Mouse (Mus musculus) stomach, embryonic 15.5 days (tissue): ENCODE measurements at regions not wholly inside any gene's neighbourhood (a gene's known extent, or its start where the extent isn't known, plus 50 kb on each side); places are given as distances from the start of the nearest gene placed in this dataset.

Experiments used
- ATAC-seq: fragments of 200-750 bp; cut with Nextera tagmentation; 2 replicates; pipeline ENCODE4 v1.8.0; 2017; ENCODE audit warnings: low read depth, moderate number of reproducible peaks, moderate TSS enrichment; ENCODE audit not compliant: insufficient read depth, low FRiP score
- H3K27ac ChIP-seq: fragments of 300-500 bp; sonication (generic); 2 replicates; pipeline ENCODE4 v1.5.1; 2015; ENCODE audit warnings: mild to moderate bottlenecking, inconsistent platforms
- H3K27me3 ChIP-seq: fragments of 300-500 bp; sonication (generic); replicated peaks from 2 replicates; pipeline ENCODE4 v1.6.1; 2015; ENCODE audit warnings: inconsistent platforms
- H3K36me3 ChIP-seq: fragments of 300-500 bp; sonication (generic); 2 replicates; pipeline ENCODE4 v1.6.1; 2015; ENCODE audit warnings: inconsistent platforms
- H3K4me1 ChIP-seq: fragments of 300-500 bp; sonication (generic); 2 replicates; pipeline ENCODE4 v1.6.1; 2015; ENCODE audit warnings: inconsistent platforms
- H3K4me2 ChIP-seq: fragments of 300-500 bp; sonication (generic); 2 replicates; pipeline ENCODE4 v1.6.1; 2015; ENCODE audit warnings: mild to moderate bottlenecking, inconsistent platforms
- H3K4me3 ChIP-seq: fragments of 300-500 bp; sonication (generic); replicated peaks from 2 replicates; pipeline ENCODE4 v1.5.1; 2015; ENCODE audit warnings: inconsistent platforms
- H3K9ac ChIP-seq: fragments of 300-500 bp; sonication (generic); 2 replicates; pipeline ENCODE4 v1.6.1; 2015; ENCODE audit warnings: inconsistent platforms
- H3K9me3 ChIP-seq: fragments of 300-500 bp; sonication (generic); 2 replicates; pipeline ENCODE4 v1.6.1; 2016; ENCODE audit warnings: inconsistent platforms
- WGBS: fragments of 180-500 bp; shearing (Covaris S2); methylation state at CpG from one replicate; pipeline ENCODE4 v1.1.7; 2015; 5-methylcytosine and 5-hydroxymethylcytosine counted together

GRCm38 (mm10) chr1:59403831-59404547 is 78.2 kb upstream of the Fzd7 start:
- Histone ChIP-seq H3K4me3 (no peak overlapping the region), H3K27ac (no peak overlapping the region), H3K4me1 (no peaks in the 10 kb centered on the region), H3K9ac (no peak overlapping the region), H3K36me3 (no peaks in the 10 kb centered on the region), H3K9me3 (no peaks in the 10 kb centered on the region), H3K4me2 (no peak overlapping the region), H3K27me3 (no peaks in the 10 kb centered on the region)
- ATAC-seq: no peak
- WGBS: 84% methylated on average over 9 of the region's 9 CpGs

DNA sequence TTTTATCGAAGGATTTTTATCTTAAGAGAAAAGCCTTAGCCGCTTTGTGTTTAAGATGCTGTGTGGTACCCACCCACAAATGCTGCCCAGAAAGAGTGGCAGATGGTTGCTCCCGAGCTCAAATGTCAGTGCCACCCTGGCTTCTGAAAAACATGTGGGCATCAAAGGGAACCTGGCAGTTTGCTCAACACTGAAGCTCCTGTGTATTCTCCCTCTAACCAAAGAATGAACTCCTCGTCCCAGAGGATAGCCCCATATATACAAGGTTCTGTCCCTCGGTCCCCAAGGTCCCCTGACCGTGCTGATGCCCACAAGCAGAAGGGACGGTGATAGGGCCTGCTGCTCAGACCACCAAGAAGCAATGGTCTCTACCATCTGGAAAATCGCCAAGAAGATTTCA is 76.9 kb upstream of the Fzd7 start:
- no peak overlapping the region for H3K4me2 ChIP-seq
- ATAC-seq: no peak
- H3K27ac ChIP-seq: no peak overlapping the region
- WGBS: 83% methylated on average over 8 of the region's 8 CpGs
- H3K4me3 ChIP-seq: no peak overlapping the region
- H3K9me3 ChIP-seq: no peaks in the 10 kb centered on the region
- H3K27me3 ChIP-seq: no peaks in the 10 kb centered on the region
- H3K4me1 ChIP-seq: no peaks in the 10 kb centered on the region
- no peaks in the 10 kb centered on the region for H3K36me3 ChIP-seq
- no peak overlapping the region for H3K9ac ChIP-seq

GRCm38 (mm10) chr1:59406741-59407306 is 75.4 kb upstream of the Fzd7 start:
- Histone ChIP-seq H3K36me3 (no peaks in the 10 kb centered on the region), H3K9ac (no peak overlapping the region), H3K4me1 (no peaks in the 10 kb centered on the region), H3K27me3 (no peaks in the 10 kb centered on the region), H3K27ac (no peak overlapping the region), H3K4me2 (no peak overlapping the region), H3K4me3 (no peak overlapping the region), H3K9me3 (no peaks in the 10 kb centered on the region)
- 52% methylated on average over 6 of the region's 6 CpGs for WGBS
- no peak for ATAC-seq

GRCm38 (mm10) chr1:59409585-59410160 is 72.6 kb upstream of the Fzd7 start:
- no peak for ATAC-seq
- no peaks in the 10 kb centered on the region for H3K36me3 ChIP-seq
- 25% methylated on average over 8 of the region's 8 CpGs for WGBS
- no peaks in the 10 kb centered on the region for H3K9me3 ChIP-seq
- no peak overlapping the region for H3K4me3 ChIP-seq
- no peaks in the 10 kb centered on the region for H3K27me3 ChIP-seq
- H3K4me2 ChIP-seq: no peak overlapping the region
- no peaks in the 10 kb centered on the region for H3K4me1 ChIP-seq
- H3K9ac ChIP-seq: no peak overlapping the region
- H3K27ac ChIP-seq: no peak overlapping the region

DNA sequence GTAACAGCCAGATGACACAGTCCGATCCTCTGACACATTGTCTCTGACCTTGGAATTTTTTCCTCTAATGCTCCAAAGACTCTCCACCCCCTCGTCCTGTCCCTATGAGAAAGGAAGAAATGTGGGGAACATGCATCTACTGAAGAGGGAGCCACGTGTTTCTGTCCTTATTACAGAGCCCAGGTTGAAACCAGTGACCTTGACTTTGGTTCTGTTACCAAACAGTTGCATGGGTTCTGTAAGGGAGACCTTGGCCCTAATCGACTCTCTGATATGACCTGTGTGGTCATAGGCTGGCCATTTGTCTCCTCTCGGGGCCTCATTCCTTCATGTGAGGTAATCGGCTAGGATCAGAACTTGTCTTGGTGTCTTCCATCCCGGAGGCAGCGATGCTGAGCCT is 69.0 kb upstream of the Fzd7 start:
- H3K36me3 ChIP-seq: no peaks in the 10 kb centered on the region
- 84% methylated on average over 8 of the region's 8 CpGs for WGBS
- no peaks in the 10 kb centered on the region for H3K4me1 ChIP-seq
- H3K27ac ChIP-seq: no peak overlapping the region
- no peak for ATAC-seq
- no peak overlapping the region for H3K4me2 ChIP-seq
- no peaks in the 10 kb centered on the region for H3K9me3 ChIP-seq
- no peaks in the 10 kb centered on the region for H3K27me3 ChIP-seq
- H3K9ac ChIP-seq: no peak overlapping the region
- H3K4me3 ChIP-seq: no peak overlapping the region

DNA sequence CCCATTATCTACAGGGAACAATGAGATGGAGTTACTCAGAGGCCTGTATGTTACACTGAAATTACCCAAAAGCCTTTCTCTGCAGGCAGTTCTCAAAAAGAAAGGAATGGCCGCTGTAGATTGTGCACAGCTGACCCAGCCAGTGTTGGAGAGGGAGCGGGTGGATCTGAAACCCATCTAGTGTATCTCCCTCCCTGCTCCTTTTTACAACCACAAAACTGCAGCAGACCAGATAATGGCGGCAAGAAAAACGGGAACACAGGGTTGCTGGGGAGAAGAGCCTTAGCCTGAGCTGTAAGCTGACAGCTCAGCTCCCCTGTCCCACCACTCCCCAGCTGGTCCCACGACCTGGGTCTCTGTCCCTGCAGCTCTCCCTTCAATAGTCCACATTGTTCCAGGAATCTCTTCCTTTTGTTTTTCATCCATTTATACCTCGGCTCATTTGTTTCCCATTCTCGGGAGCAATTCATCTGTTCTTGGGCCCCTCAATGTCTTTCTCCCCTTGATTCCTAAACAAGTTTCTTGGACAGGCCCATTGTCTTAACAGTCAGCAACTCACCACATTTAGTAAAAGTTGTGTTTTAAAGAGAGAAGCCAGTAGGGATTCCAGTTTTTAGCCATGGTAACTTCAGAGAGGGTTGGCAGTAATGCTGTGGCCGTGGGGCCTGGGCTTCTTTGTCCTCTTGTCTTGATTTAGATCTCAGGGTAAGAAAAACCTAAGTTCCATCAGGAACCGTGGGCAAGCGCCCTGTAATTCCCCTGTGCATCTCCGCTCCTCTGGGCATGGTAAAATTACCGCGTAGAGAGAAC is 67.6 kb upstream of the Fzd7 start:
- no peak for ATAC-seq
- Histone ChIP-seq H3K36me3 (no peaks in the 10 kb centered on the region), H3K4me2 (no peak overlapping the region), H3K4me3 (no peak overlapping the region), H3K9me3 (no peaks in the 10 kb centered on the region), H3K4me1 (no peaks in the 10 kb centered on the region), H3K27me3 (no peaks in the 10 kb centered on the region), H3K27ac (no peak overlapping the region), H3K9ac (no peak overlapping the region)
- WGBS: 76% methylated on average over 13 of the region's 13 CpGs

DNA sequence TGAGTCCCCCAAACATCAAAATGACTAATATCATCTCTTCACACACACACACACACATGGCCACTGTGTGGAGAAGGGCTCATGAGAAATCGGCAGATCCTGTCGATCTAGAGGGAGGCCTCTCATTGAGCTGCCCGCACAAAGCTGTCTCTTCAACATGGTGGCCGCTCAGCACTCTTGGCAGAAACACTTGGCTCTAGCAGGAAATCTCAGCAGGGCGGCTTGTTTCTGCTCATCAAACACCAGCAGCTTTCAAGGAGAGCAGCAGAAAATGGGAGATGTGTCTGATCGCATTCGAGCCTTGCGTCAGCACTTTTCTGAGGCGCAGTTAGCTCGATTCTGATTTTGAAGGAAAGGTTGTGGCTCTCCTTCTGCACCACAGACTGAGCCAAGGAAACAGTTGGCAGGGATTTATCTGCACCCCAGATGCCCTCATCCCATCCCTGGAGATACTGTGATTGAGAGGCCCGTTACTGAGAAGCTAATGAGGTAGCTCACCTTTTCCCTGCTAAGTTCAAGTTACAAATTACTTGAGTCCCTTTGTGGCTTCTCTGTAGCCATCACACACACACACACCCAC is 66.4 kb upstream of the Fzd7 start:
- 87% methylated on average over 11 of the region's 11 CpGs for WGBS

DNA sequence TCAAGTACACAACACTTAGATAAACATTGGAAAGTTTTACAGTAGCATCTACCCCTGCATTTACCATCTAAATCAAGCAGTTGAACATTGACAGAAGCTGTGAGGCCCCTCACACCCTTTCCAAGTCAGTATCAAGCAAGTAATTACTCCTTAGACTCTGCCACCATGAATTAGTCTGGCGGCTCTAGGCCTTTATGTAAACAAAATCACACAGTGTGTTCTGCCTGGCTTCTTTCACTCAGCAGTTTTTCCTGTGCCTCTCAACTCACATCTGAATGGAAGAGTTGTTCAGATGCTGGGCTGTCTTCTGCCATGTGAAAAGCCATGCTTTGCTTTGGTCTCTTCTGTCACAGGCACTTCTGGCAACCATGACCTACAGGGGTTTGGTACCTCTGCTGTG is 64.9 kb upstream of the Fzd7 start:
- no peaks in the 10 kb centered on the region for H3K4me1 ChIP-seq
- no peak for ATAC-seq
- H3K27ac ChIP-seq: no peak overlapping the region
- H3K36me3 ChIP-seq: no peaks in the 10 kb centered on the region
- no peak overlapping the region for H3K4me3 ChIP-seq
- H3K4me2 ChIP-seq: no peak overlapping the region
- H3K27me3 ChIP-seq: no peaks in the 10 kb centered on the region
- 18% methylated on average over 1 of the region's 1 CpGs for WGBS
- no peaks in the 10 kb centered on the region for H3K9me3 ChIP-seq
- H3K9ac ChIP-seq: no peak overlapping the region

More for the DNA sequence above, 66.4 kb upstream of the Fzd7 start:
- no peaks in the 10 kb centered on the region for H3K9me3 ChIP-seq
- H3K9ac ChIP-seq: no peak overlapping the region
- H3K4me1 ChIP-seq: no peaks in the 10 kb centered on the region
- ATAC-seq: no peak
- no peak overlapping the region for H3K4me3 ChIP-seq
- H3K27me3 ChIP-seq: no peaks in the 10 kb centered on the region
- H3K27ac ChIP-seq: no peak overlapping the region
- no peaks in the 10 kb centered on the region for H3K36me3 ChIP-seq
- no peak overlapping the region for H3K4me2 ChIP-seq

- ATAC-seq: no peak
- Histone ChIP-seq H3K4me3 (no peak overlapping the region), H3K27ac (no peak overlapping the region), H3K9me3 (no peaks in the 10 kb centered on the region), H3K36me3 (no peaks in the 10 kb centered on the region), H3K9ac (no peak overlapping the region), H3K27me3 (no peaks in the 10 kb centered on the region), H3K4me2 (no peak overlapping the region), H3K4me1 (peaks cover 5% of the 10 kb centered on the region)
- WGBS: 70% methylated on average over 3 of the region's 3 CpGs
Measured at GRCm38 (mm10) chr1:59417962-59418361, 64.3 kb upstream of the Fzd7 start.

GRCm38 (mm10) chr1:59418748-59419147 is 63.5 kb upstream of the Fzd7 start:
- H3K36me3 ChIP-seq: no peaks in the 10 kb centered on the region
- H3K27ac ChIP-seq: no peak overlapping the region
- no peak for ATAC-seq
- no peaks in the 10 kb centered on the region for H3K27me3 ChIP-seq
- no peaks in the 10 kb centered on the region for H3K9me3 ChIP-seq
- no peak overlapping the region for H3K9ac ChIP-seq
- 82% methylated on average over 9 of the region's 9 CpGs for WGBS
- H3K4me2 ChIP-seq: no peak overlapping the region
- no peak overlapping the region for H3K4me3 ChIP-seq
- peaks cover 13% of the 10 kb centered on the region for H3K4me1 ChIP-seq

DNA sequence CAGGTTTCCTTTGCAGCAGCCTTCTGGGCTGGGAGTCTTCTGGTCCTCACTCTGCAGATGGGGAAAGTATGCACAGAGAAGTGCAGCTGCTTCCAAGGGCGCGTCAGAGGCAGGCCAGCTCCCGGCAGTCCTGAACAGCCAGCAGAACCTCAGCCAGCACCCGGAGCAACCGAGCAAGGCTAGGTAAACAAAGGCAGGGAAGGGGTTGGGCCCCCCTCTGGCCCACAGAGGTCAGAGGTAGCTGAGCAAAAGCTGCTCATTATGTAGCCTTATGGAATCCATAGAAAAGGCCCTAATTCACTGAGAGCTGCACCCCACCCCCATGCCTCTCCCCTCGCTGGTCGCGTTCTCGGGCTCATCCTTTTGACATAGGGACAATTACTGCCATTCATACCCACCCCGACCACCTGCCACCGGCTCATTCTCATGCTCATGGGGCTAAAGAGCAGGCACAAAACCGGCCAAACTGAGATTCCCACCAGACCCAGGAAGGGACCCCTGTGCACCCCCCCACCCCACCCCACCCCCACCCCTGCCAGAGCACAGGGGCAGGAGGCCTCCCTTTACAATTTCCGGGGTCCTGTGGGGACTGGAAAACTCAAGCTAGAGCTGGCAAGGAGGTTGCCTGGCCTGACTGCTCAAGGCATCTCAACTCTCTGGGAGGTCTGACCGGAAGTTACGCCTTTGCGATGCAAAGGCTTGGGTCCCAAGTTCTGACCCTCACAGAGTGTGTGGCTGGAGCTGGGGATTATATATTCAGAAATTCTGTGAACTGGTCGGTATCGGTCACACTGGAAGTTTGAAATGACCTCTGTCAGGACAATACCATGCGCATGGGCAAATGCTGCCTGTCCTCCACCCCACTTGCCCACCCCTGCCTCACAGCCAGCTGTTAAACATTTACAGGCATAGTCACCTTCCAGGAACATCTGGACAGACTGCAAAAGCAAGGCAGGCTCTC is 59.0 kb upstream of the Fzd7 start:
- no peaks in the 10 kb centered on the region for H3K9me3 ChIP-seq
- H3K4me2 ChIP-seq: no peak overlapping the region; the same call in 1 of the 2 replicates
- no peaks in the 10 kb centered on the region for H3K36me3 ChIP-seq
- H3K9ac ChIP-seq: no peak overlapping the region
- ATAC-seq: peak; percentile 65; the same call in 1 of the 2 replicates
- peaks cover 13% of the 10 kb centered on the region for H3K4me1 ChIP-seq
- H3K27me3 ChIP-seq: no peaks in the 10 kb centered on the region
- H3K4me3 ChIP-seq: no peak overlapping the region
- 33% methylated on average over 19 of the region's 19 CpGs for WGBS
- peak overlapping the region; percentile 27; the same call in 1 of the 2 replicates for H3K27ac ChIP-seq
